Mouse (Mus musculus): ENCODE measurements around the gene Epha2. TPM values are rescaled to one million over a fixed set of nuclear protein-coding genes. Genes with fewer than 3 reads are reported as not detected.

The Epha2 gene
- polyA plus RNA-seq, 1 experiment from 2014 or later = 59.1 TPM

DNA sequence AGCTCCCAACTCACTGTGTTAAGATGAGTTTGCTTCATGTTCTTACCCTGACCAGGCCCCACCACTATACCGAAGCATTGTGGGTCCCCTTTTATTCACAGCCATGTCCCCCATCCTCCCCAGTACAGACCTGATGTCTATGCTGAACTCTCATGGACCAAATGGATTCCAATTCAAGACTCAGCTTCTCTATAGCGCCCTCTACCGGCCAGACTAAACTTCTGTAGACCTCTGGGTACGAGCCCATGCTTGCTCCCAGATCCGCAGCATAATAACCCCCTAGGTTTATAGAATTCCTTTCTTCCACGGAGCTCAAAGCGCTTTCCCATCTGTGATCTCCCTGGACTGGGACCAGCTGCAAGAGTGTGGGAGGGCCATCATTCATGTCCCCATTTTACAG lies 59.8 kb downstream of the Epha2 start:
- ATAC-seq (no peak), DNase-seq (ENCODE audit: low read depth, low spot score) (no peak)
- CTCF ChIA-PET = interaction anchor here (1.1 to 5.7 kb wide), 6 partner anchors 12 to 87 kb away, joined by 3 to 42 read pairs (median 7); no protein-coding TSS in a partner anchor
- in situ Hi-C loops (cut with MboI; ENCODE audit: low pct_unique_long_range_greater_than_20kb) = loop anchor here (5.0 to 10.0 kb wide), 2 partner anchors 84 to 216 kb away; partner anchors contain the start of gene Fbxo42
- POLR2A ChIA-PET = interaction anchor here (0.6 kb wide), 1 partner anchor 58 kb away, joined by 4 read pairs; no protein-coding TSS in a partner anchor
- TF ChIP-seq CTCF (IDR thresholded peaks at IDR 0.05) = no peak
- no peaks in the 10 kb centered on the region for H3K27me3 ChIP-seq

DNA sequence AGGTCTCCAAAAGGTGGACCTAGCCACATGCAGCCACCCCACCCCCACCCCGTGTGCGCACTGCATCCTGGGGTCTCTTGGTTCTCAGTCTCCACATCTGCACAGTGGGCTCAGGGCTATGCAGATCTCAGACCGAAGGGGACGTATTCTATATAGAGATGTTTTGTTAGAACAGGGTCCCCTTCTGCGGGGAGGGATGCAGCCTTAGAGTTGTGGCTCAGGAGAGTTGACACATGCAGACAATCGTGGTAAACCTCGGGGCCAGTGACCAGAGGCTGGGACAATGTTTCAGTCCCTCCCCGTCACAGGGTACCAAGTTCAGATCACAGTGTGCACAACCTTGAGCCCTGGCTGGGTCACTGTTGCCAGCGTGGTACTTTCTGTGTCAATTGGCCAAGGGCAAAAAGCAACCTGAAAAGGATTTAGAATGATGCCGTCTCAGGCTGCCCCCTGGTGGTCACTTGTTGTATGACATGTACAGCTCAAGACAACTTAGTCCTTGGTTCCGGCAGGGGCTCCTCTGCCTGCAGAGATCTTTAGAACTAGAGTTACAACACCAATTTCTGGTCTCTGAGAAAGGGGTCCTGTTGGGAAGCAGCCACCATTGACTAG lies 62.0 kb downstream of the Epha2 start:
- ChIA-PET CTCF (interaction anchor here (0.7 to 5.7 kb wide), 4 partner anchors 53 to 90 kb away, joined by 3 to 42 read pairs (median 9); no protein-coding TSS in a partner anchor), POLR2A (no interaction called here)
- no peak for TF ChIP-seq CTCF (IDR thresholded peaks at IDR 0.05)
- ATAC-seq (no peak), DNase-seq (ENCODE audit: low read depth, low spot score) (no peak)
- in situ Hi-C loops (cut with MboI; ENCODE audit: low pct_unique_long_range_greater_than_20kb) = loop anchor here (5.0 to 10.0 kb wide), 2 partner anchors 86 to 218 kb away; partner anchors contain the start of gene Fbxo42
- no peaks in the 10 kb centered on the region for H3K27me3 ChIP-seq

DNA sequence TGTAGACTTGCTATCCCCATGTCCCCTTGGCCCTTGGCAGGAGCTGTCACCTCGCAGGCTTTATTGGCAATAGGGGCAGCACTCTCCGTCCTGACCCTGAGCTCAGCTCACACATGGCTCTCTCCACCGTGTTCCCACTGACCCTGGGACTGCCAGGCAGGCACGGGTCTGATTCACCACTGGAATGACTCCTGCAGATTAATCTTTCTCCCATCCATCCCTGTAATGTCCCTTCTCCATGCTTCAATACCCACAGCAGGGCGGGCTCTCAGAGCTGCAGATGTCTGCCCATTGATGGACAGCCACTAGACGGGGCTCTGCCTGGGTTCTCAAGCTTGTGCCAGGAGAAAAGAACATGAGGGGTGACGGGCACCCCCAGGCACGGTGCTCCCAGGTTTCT lies 64.1 kb downstream of the Epha2 start:
- ATAC-seq (peak; percentile 44), DNase-seq (ENCODE audit: low read depth, low spot score) (no peak)
- in situ Hi-C loops (cut with MboI; ENCODE audit: low pct_unique_long_range_greater_than_20kb) = loop anchor here (10.0 kb wide), 1 partner anchor 220 kb away; the partner anchor contains the start of gene Fbxo42
- no peaks in the 10 kb centered on the region for H3K27me3 ChIP-seq
- ChIA-PET CTCF (interaction anchor here (1.2 to 3.6 kb wide), 3 partner anchors 22 to 92 kb away, joined by 3 to 15 read pairs (median 3); no protein-coding TSS in a partner anchor), POLR2A (no interaction called here)
- no peak for TF ChIP-seq CTCF (IDR thresholded peaks at IDR 0.05)

DNA sequence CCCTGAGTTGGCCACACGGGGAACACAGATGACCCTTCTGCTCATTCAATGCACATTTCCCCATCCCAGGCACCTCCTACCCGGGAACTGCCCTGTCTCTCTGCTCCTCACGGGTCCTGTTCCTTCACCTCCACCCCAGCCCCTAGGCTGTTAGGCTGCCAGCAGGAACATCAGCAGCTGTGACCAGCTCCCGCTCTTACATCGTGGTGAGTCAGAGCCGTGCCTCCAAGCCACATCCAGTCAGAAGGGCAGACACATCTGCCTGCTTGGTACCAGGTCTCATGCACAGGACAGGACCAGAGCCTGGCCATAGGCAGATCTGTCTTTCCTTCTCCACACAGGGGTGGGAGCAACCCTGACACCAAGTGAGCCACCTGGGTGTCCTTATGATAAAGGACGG lies 64.8 kb downstream of the Epha2 start:
- ATAC-seq (peak; percentile 45), DNase-seq (ENCODE audit: low read depth, low spot score) (no peak)
- POLR2A ChIA-PET = no interaction called here

DNA sequence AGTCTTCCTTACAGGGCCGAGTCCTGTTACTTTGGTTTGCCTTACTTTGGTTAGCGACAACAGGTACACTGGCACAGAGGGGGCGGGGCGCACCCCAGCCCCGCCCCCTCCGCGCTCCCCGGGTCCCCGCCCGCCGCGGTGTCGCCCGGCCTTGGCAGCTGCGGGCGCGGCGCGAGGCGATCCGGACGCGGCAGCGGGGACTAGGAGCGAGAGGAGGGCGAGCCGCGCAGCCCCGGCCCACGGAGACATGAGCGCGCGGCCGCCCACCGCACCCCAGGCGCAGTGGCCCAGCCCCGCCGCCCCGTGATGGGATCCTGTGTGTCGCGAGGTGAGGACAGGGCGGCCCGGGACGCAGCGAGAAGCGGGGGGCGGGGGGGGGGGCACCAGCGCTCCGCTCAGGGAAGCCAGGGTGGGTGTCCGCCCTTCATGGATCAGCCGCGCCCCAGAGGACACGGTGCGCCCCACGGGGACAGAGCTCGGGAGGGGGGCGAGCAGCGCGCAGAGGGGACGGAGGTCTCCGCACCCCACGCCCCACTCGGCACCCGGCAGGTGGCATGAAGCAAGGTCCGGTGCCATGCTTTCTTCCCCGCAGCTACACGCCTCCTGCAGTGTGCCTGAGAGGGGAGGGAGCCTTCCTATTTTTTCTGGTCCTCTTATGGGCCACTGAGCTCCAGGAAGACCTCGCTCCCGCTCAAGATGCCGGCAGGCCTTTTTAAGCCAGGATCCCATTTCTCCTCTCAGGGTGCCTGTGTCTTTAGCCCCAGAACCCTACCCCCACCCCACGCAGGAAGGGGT lies 67.2 kb downstream of the Epha2 start, which contains the start of gene Fam131c:
Fam131c (plus strand) TSS at position 224 of the 795 bp plus-strand sequence.
- ATAC-seq (no peak), DNase-seq (ENCODE audit: low read depth, low spot score) (no peak)
- no peak for TF ChIP-seq CTCF (IDR thresholded peaks at IDR 0.05)
- POLR2A ChIA-PET = no interaction called here
- in situ Hi-C loops (cut with MboI; ENCODE audit: low pct_unique_long_range_greater_than_20kb) = loop anchor here (10.0 kb wide), 1 partner anchor 223 kb away; the partner anchor contains the start of gene Fbxo42
- CTCF ChIA-PET = no interaction called here
- no peaks in the 10 kb centered on the region for H3K27me3 ChIP-seq

More for the DNA sequence above, 64.8 kb downstream of the Epha2 start:
- CTCF ChIA-PET = interaction anchor here (1.2 to 3.6 kb wide), 2 partner anchors 22 to 93 kb away, joined by 3 to 15 read pairs; no protein-coding TSS in a partner anchor
- no peak for TF ChIP-seq CTCF (IDR thresholded peaks at IDR 0.05)
- H3K27me3 ChIP-seq = no peaks in the 10 kb centered on the region
- in situ Hi-C loops (cut with MboI; ENCODE audit: low pct_unique_long_range_greater_than_20kb) = loop anchor here (10.0 kb wide), 1 partner anchor 221 kb away; the partner anchor contains the start of gene Fbxo42

DNA sequence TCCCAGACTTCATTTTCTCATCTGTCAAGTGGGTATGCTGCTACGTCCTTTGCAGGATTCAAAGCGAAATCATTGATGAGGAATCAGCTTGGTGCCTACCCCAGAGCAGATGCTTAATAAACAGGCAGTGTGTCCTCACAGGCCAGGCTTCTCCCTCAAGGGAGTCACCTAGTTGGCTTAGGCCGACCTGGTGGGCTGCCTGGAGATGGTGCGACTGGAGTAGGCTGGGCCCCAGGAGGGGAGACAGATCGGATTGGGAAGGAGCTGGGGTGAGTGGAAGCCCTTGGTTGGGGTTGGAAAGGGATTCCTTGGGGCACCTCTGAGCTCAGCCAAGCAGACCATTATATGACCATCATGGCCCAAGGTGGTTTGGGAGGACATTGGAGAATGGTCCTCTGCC lies 71.4 kb downstream of the Epha2 start:
- no peak for TF ChIP-seq CTCF (IDR thresholded peaks at IDR 0.05)
- DNase-seq (ENCODE audit: low read depth, low spot score) (no peak), ATAC-seq (no peak)
- in situ Hi-C loops (cut with MboI; ENCODE audit: low pct_unique_long_range_greater_than_20kb) = no loop called here
- no peaks in the 10 kb centered on the region for H3K27me3 ChIP-seq
- CTCF ChIA-PET = interaction anchor here (0.6 kb wide), 1 partner anchor 11 kb away, joined by 3 read pairs; no protein-coding TSS in a partner anchor
- POLR2A ChIA-PET = no interaction called here

Other genes starting within 250 kb of the Epha2 start
- gene Crocc, start 240.7 kb upstream of the Epha2 start, polyA plus RNA-seq (2021) = 11.9 TPM
- gene Necap2, start 222.9 kb upstream of the Epha2 start, polyA plus RNA-seq (2021) = 55.9 TPM
- not detected for gene Spata21, start 212.9 kb upstream of the Epha2 start, polyA plus RNA-seq (2021)
- 54.3 TPM for gene Szrd1, start 161.5 kb upstream of the Epha2 start, polyA plus RNA-seq (2021)
- gene Fbxo42, start 153.3 kb upstream of the Epha2 start, polyA plus RNA-seq (2021) = 9.2 TPM
- gene Rsg1, start 87.3 kb upstream of the Epha2 start, polyA plus RNA-seq (2021) = 1.9 TPM
- gene Arhgef19, start 61.7 kb upstream of the Epha2 start, polyA plus RNA-seq (2021) = 4.8 TPM
- gene Fam131c, start 67.0 kb downstream of the Epha2 start, polyA plus RNA-seq (2021) = 0.60 TPM
- 0.12 TPM for gene Clcnka, start 97.5 kb downstream of the Epha2 start, polyA plus RNA-seq (2021)
- 1.2 TPM for gene Clcnkb, start 114.8 kb downstream of the Epha2 start, polyA plus RNA-seq (2021)
- 0.24 TPM for gene Hspb7, start 119.5 kb downstream of the Epha2 start, polyA plus RNA-seq (2021)
- gene Srarp, start 134.9 kb downstream of the Epha2 start, polyA plus RNA-seq (2021) = 0.06 TPM
- gene Zbtb17, start 143.4 kb downstream of the Epha2 start, polyA plus RNA-seq (2021) = 19.8 TPM
- 31.8 TPM for gene Spen, start 237.4 kb downstream of the Epha2 start, polyA plus RNA-seq (2021)